Mouse (Mus musculus): ENCODE data around the gene Zfp560.

DNA sequence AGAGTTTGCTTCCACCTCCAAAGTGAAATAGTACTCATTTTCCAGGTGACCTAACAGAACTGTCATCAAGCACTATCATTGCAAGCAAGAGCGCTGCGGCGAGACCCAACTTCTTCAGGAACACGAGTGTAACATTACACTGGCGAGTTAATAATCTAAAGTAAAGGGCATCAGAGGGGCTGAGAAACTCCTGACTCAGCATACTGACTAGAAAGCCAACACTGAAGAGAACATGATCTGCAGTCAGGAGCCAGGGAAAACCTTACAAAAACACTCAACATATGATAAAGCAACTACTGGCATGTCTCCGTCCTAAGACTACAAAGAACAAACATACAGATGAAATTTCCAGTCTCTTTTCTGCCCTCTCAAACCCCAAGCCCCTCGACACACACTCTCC lies 1.3 kb downstream of the Zfp560 start:
- TF ChIP-seq CTCF (IDR thresholded peaks at IDR 0.05; ENCODE audit: low read depth) (no peak), EP300 (IDR thresholded peaks at IDR 0.05; ENCODE audit: low read depth) (no peak)

Measured in heart, postnatal 0 days (tissue).